Mouse (Mus musculus): ENCODE data around the gene Ablim2. TPM values are rescaled to one million over a fixed set of nuclear protein-coding genes. Genes with fewer than 3 reads are reported as not detected.

Ablim2 gene
- polyA plus RNA-seq, 1 experiment: 5.8 TPM

- no peak for DNase-seq
- H3K4me3 ChIP-seq (ENCODE audit: insufficient read depth, low read depth, low read length): no peak overlapping the region
- H3K4me1 ChIP-seq (ENCODE audit: control insufficient read depth, insufficient read depth, low read length): no peaks in the 10 kb centered on the region
- H3K27ac ChIP-seq (ENCODE audit: insufficient read depth, low read depth, low read length): no peak overlapping the region
- H3K27me3 ChIP-seq (replicated peaks; ENCODE audit: control insufficient read depth, insufficient read depth, low read length): no peaks in the 10 kb centered on the region
- TF ChIP-seq CTCF (conservative IDR thresholded peaks at IDR 0.05; ENCODE audit: insufficient read depth, insufficient read length, low read depth, low read length) (no peak), POLR2A (IDR thresholded peaks at IDR 0.05; ENCODE audit: low read depth, low read length) (no peak)
- WGBS: 75% methylated on average over 8 of the region's 8 CpGs
- H3K36me3 ChIP-seq (ENCODE audit: control insufficient read depth, insufficient read depth, low read length): no peaks in the 10 kb centered on the region
Measured at GRCm38 (mm10) chr5:35807018-35807417, 49.3 kb downstream of the Ablim2 start.

- TF ChIP-seq POLR2A (IDR thresholded peaks at IDR 0.05; ENCODE audit: low read depth, low read length) (no peak), CTCF (conservative IDR thresholded peaks at IDR 0.05; ENCODE audit: insufficient read depth, insufficient read length, low read depth, low read length) (no peak)
- WGBS: 75% methylated on average over 3 of the region's 3 CpGs
- H3K4me1 ChIP-seq (ENCODE audit: control insufficient read depth, insufficient read depth, low read length): no peaks in the 10 kb centered on the region
- no peak for DNase-seq
- H3K27ac ChIP-seq (ENCODE audit: insufficient read depth, low read depth, low read length): no peak overlapping the region
- no peaks in the 10 kb centered on the region for H3K36me3 ChIP-seq (ENCODE audit: control insufficient read depth, insufficient read depth, low read length)
- no peak overlapping the region for H3K4me3 ChIP-seq (ENCODE audit: insufficient read depth, low read depth, low read length)
- no peaks in the 10 kb centered on the region for H3K27me3 ChIP-seq (replicated peaks; ENCODE audit: control insufficient read depth, insufficient read depth, low read length)
Measured at GRCm38 (mm10) chr5:35810526-35810925, 52.8 kb downstream of the Ablim2 start.

- WGBS: 78% methylated on average over 13 of the region's 13 CpGs
- Histone ChIP-seq H3K36me3 (ENCODE audit: control insufficient read depth, insufficient read depth, low read length) (no peaks in the 10 kb centered on the region), H3K27ac (ENCODE audit: insufficient read depth, low read depth, low read length) (no peak overlapping the region), H3K4me1 (ENCODE audit: control insufficient read depth, insufficient read depth, low read length) (no peaks in the 10 kb centered on the region), H3K4me3 (ENCODE audit: insufficient read depth, low read depth, low read length) (no peak overlapping the region), H3K27me3 (replicated peaks; ENCODE audit: control insufficient read depth, insufficient read depth, low read length) (no peaks in the 10 kb centered on the region)
- DNase-seq: no peak
- TF ChIP-seq POLR2A (IDR thresholded peaks at IDR 0.05; ENCODE audit: low read depth, low read length) (no peak), CTCF (conservative IDR thresholded peaks at IDR 0.05; ENCODE audit: insufficient read depth, insufficient read length, low read depth, low read length) (no peak)
Measured at GRCm38 (mm10) chr5:35811639-35812295, 54.1 kb downstream of the Ablim2 start.

- H3K4me3 ChIP-seq (ENCODE audit: insufficient read depth, low read depth, low read length): no peak overlapping the region
Measured at GRCm38 (mm10) chr5:35814334-35814941, 56.8 kb downstream of the Ablim2 start.

GRCm38 (mm10) chr5:35815051-35815450, 57.4 kb downstream of the Ablim2 start:
- Histone ChIP-seq H3K27me3 (replicated peaks; ENCODE audit: control insufficient read depth, insufficient read depth, low read length) (no peaks in the 10 kb centered on the region), H3K36me3 (ENCODE audit: control insufficient read depth, insufficient read depth, low read length) (no peaks in the 10 kb centered on the region), H3K4me3 (ENCODE audit: insufficient read depth, low read depth, low read length) (no peak overlapping the region), H3K4me1 (ENCODE audit: control insufficient read depth, insufficient read depth, low read length) (no peaks in the 10 kb centered on the region), H3K27ac (ENCODE audit: insufficient read depth, low read depth, low read length) (no peak overlapping the region)
- DNase-seq: no peak
- TF ChIP-seq POLR2A (IDR thresholded peaks at IDR 0.05; ENCODE audit: low read depth, low read length) (no peak), CTCF (conservative IDR thresholded peaks at IDR 0.05; ENCODE audit: insufficient read depth, insufficient read length, low read depth, low read length) (no peak)
- 18% methylated on average over 2 of the region's 2 CpGs for WGBS

More at GRCm38 (mm10) chr5:35814334-35814941, 56.8 kb downstream of the Ablim2 start:
- no peaks in the 10 kb centered on the region for H3K27me3 ChIP-seq (replicated peaks; ENCODE audit: control insufficient read depth, insufficient read depth, low read length)
- no peaks in the 10 kb centered on the region for H3K4me1 ChIP-seq (ENCODE audit: control insufficient read depth, insufficient read depth, low read length)
- WGBS: 69% methylated on average over 15 of the region's 15 CpGs
- TF ChIP-seq POLR2A (IDR thresholded peaks at IDR 0.05; ENCODE audit: low read depth, low read length) (no peak), CTCF (conservative IDR thresholded peaks at IDR 0.05; ENCODE audit: insufficient read depth, insufficient read length, low read depth, low read length) (no peak)
- H3K27ac ChIP-seq (ENCODE audit: insufficient read depth, low read depth, low read length): no peak overlapping the region
- H3K36me3 ChIP-seq (ENCODE audit: control insufficient read depth, insufficient read depth, low read length): no peaks in the 10 kb centered on the region
- DNase-seq: no peak

GRCm38 (mm10) chr5:35817266-35817665, 59.6 kb downstream of the Ablim2 start:
- TF ChIP-seq POLR2A (IDR thresholded peaks at IDR 0.05; ENCODE audit: low read depth, low read length) (no peak), CTCF (conservative IDR thresholded peaks at IDR 0.05; ENCODE audit: insufficient read depth, insufficient read length, low read depth, low read length) (no peak)
- H3K27ac ChIP-seq (ENCODE audit: insufficient read depth, low read depth, low read length): no peak overlapping the region
- H3K4me1 ChIP-seq (ENCODE audit: control insufficient read depth, insufficient read depth, low read length): no peaks in the 10 kb centered on the region
- DNase-seq: no peak
- H3K27me3 ChIP-seq (replicated peaks; ENCODE audit: control insufficient read depth, insufficient read depth, low read length): no peaks in the 10 kb centered on the region
- WGBS: 72% methylated on average over 4 of the region's 5 CpGs
- H3K36me3 ChIP-seq (ENCODE audit: control insufficient read depth, insufficient read depth, low read length): no peaks in the 10 kb centered on the region
- no peak overlapping the region for H3K4me3 ChIP-seq (ENCODE audit: insufficient read depth, low read depth, low read length)

GRCm38 (mm10) chr5:35817882-35818281, 60.2 kb downstream of the Ablim2 start:
- H3K4me1 ChIP-seq (ENCODE audit: control insufficient read depth, insufficient read depth, low read length): no peaks in the 10 kb centered on the region
- H3K4me3 ChIP-seq (ENCODE audit: insufficient read depth, low read depth, low read length): no peak overlapping the region
- H3K27me3 ChIP-seq (replicated peaks; ENCODE audit: control insufficient read depth, insufficient read depth, low read length): no peaks in the 10 kb centered on the region
- no peak overlapping the region for H3K27ac ChIP-seq (ENCODE audit: insufficient read depth, low read depth, low read length)
- H3K36me3 ChIP-seq (ENCODE audit: control insufficient read depth, insufficient read depth, low read length): no peaks in the 10 kb centered on the region
- DNase-seq: no peak
- WGBS: 89% methylated on average over 3 of the region's 3 CpGs
- TF ChIP-seq CTCF (conservative IDR thresholded peaks at IDR 0.05; ENCODE audit: insufficient read depth, insufficient read length, low read depth, low read length) (no peak), POLR2A (IDR thresholded peaks at IDR 0.05; ENCODE audit: low read depth, low read length) (no peak)
